Mouse (Mus musculus): Measurements from ENCODE around the gene Olfr355.

Olfr355 gene

DNA sequence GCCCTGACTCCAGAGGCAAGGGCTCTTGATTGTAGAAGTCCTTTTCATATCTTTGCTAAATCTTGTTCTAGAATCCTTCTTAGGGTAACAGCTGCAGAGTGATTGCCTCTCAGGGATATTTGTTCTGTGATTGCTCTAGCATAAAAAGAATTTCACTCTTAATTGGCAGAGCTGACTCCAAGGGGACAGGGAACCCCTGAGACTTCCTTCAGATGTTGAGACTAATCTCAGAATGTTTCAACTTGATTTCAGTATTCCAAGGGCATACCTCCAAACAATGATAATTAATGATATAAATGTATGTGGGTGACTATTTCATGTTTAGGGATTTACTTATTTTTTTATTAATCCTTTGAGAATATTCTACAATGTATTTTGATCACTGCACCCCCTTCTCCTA lies at the start of gene Olfr355:
TSS of gene Olfr355 (minus strand) at position 101 of the 400 bp plus-strand sequence.
- DNase-seq (ENCODE audit: low spot score), result no peak

DNA sequence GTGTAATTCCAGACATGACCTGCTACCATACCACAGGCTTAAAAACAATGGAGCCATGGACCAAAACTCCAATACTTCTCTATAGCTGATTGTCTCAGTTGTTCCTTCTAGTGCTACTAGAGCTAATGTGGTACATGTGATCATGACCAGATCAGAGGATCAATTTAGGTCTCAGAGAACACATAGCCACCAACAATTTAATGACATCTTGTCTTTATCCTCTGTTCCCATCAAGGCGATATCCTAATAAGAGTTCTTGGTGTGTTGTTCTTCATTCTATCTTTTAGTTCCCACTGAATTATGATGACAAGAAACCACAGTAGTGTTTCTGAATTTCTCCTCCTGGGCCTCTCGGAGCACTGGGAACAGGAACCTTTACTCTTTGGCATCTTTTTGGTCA lies 8.1 kb upstream of the Olfr355 start, which contains the start of gene Olfr356:
TSS of gene Olfr356 (plus strand) at position 301 of the 400 bp plus-strand sequence.
- DNase-seq (ENCODE audit: low spot score), result no peak

DNA sequence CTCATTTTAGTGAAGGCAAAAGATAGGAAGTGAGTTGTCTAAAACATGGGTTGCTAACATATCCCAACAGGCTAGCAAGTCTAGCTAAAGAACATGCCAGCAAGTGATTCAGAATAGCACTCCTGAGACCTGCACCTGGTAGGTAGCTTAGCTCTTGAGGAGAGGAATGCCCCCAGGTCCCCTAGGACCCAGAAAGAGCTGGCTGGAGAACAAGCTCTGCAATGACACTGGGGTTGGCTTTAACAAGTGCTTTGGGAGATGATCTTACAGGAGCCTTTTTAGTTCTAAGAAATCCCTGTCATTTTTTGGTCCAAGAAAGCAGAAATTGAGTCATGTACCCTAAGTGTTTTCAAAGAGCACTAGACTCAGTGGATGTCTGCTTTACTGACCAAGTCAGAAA lies 23.3 kb downstream of the Olfr355 start, which contains the start of gene Olfr354:
TSS of gene Olfr354 (plus strand) at position 301 of the 400 bp plus-strand sequence.
- no peak for DNase-seq (ENCODE audit: low spot score)

DNA sequence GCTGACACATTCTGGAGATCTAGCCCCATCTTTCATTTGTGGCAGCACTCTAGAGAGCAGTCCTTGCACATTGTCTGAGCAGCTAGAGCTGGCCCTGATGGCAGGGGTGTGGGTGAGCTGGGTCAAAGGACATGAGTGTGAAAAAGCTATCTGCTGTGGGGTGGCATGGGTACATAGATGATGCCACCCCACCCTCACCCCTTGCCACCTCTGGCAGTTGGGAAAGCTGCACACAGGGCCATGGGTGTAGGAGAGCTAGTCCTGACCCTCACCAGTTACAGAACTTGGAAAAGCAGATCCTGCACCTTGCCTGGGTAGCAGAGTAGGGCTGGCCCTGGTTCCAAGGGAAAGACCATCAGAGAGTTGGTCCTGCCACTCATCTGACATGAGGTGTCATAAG lies 31.6 kb downstream of the Olfr355 start:
- DNase-seq (ENCODE audit: low spot score), result no peak

DNA sequence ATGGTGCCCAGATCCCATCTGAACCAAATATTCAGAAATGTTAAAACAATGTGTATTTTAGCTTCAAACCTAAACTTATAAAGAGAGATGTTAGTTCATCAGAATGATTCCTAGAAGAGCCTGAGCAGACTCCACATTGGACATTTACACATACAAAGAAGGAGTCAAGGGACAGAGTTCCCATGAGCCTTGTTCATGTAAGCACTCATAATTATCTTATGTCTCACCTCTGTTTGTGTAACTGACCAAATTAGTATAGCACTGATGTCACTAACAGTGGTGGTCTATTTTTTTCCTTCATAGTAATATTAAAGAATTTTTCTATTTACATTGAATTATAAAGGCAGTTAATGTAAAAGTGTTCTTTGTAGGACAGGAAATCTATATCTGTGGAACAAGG lies 35.9 kb downstream of the Olfr355 start, which contains the start of gene Olfr353:
TSS of gene Olfr353 (minus strand) at position 101 of the 400 bp plus-strand sequence.
- DNase-seq (ENCODE audit: low spot score), result no peak

All from layer of hippocampus, adult 9-10 months (tissue).